Mouse (Mus musculus) heart, adult 2 months (tissue): ENCODE data around the gene Eif1ad.

ENCODE experiments used
- CTCF ChIP-seq: fragments of 200-600 bp; IDR thresholded peaks from 2 replicates; pipeline ENCODE4 v1.8.1; 2022; ENCODE audit warnings: antibody characterized with exemption, mild to moderate bottlenecking, moderate library complexity
- EP300 ChIP-seq: fragments of 200-500 bp; IDR thresholded peaks from 2 replicates; pipeline ENCODE4 v1.6.1; 2011; ENCODE audit warnings: low read depth, low read length, control low read depth; ENCODE audit not compliant: insufficient read depth
- POLR2A ChIP-seq: fragments of 200-500 bp; IDR thresholded peaks from 2 replicates; pipeline ENCODE4 v1.6.1; 2011; ENCODE audit warnings: mild to moderate bottlenecking, low read depth, low read length, control low read depth; ENCODE audit not compliant: insufficient read depth

- TF ChIP-seq POLR2A (no peak), EP300 (no peak), CTCF (no peak)
Measured at GRCm38 (mm10) chr19:5392892-5393291, 26.4 kb downstream of the Eif1ad start.
